Mouse (Mus musculus): ENCODE results near the gene Lrrc46. TPM values are rescaled to one million over a fixed set of nuclear protein-coding genes. Genes with fewer than 3 reads are reported as not detected.

The Lrrc46 gene
- total RNA-seq, 2 experiments from 2014 or later: not detected

GRCm38 (mm10) chr11:97018583-97019344, 22.4 kb downstream of the Lrrc46 start:
- ATAC-seq (replicated peaks; ENCODE audit: low FRiP score, low TSS enrichment, poor library complexity, severe bottlenecking): no peak

GRCm38 (mm10) chr11:97017696-97018582, 23.3 kb downstream of the Lrrc46 start:
- ATAC-seq (replicated peaks; ENCODE audit: low FRiP score, low TSS enrichment, poor library complexity, severe bottlenecking): no peak

GRCm38 (mm10) chr11:97013121-97013670, 28.0 kb downstream of the Lrrc46 start, which contains the start of gene Sp6:
TSS of gene Sp6 (plus strand) at chr11:97013394.
- ATAC-seq (replicated peaks; ENCODE audit: low FRiP score, low TSS enrichment, poor library complexity, severe bottlenecking): no peak

- no peak for ATAC-seq (replicated peaks; ENCODE audit: low FRiP score, low TSS enrichment, poor library complexity, severe bottlenecking)
Measured at GRCm38 (mm10) chr11:97009198-97009790, 31.9 kb downstream of the Lrrc46 start.

GRCm38 (mm10) chr11:97007093-97007794, 34.0 kb downstream of the Lrrc46 start:
- ATAC-seq (replicated peaks; ENCODE audit: low FRiP score, low TSS enrichment, poor library complexity, severe bottlenecking): peak; percentile 43; the same call in 1 of the 2 replicates

GRCm38 (mm10) chr11:97003170-97003569, 38.0 kb downstream of the Lrrc46 start:
- no peak for ATAC-seq (replicated peaks; ENCODE audit: low FRiP score, low TSS enrichment, poor library complexity, severe bottlenecking)

GRCm38 (mm10) chr11:96997380-96997956, 43.7 kb downstream of the Lrrc46 start:
- ATAC-seq (replicated peaks; ENCODE audit: low FRiP score, low TSS enrichment, poor library complexity, severe bottlenecking): no peak

GRCm38 (mm10) chr11:96996773-96997379, 44.3 kb downstream of the Lrrc46 start:
- ATAC-seq (replicated peaks; ENCODE audit: low FRiP score, low TSS enrichment, poor library complexity, severe bottlenecking): no peak

- no peak for ATAC-seq (replicated peaks; ENCODE audit: low FRiP score, low TSS enrichment, poor library complexity, severe bottlenecking)
Measured at GRCm38 (mm10) chr11:96995836-96996772, 45.1 kb downstream of the Lrrc46 start.

- ATAC-seq (replicated peaks; ENCODE audit: low FRiP score, low TSS enrichment, poor library complexity, severe bottlenecking): no peak
Measured at GRCm38 (mm10) chr11:96995031-96995430, 46.2 kb downstream of the Lrrc46 start.

- peak; percentile 66 for ATAC-seq (replicated peaks; ENCODE audit: low FRiP score, low TSS enrichment, poor library complexity, severe bottlenecking)
Measured at GRCm38 (mm10) chr11:96992722-96993311, 48.4 kb downstream of the Lrrc46 start.

- no peak for ATAC-seq (replicated peaks; ENCODE audit: low FRiP score, low TSS enrichment, poor library complexity, severe bottlenecking)
Measured at GRCm38 (mm10) chr11:96991501-96991900, 49.7 kb downstream of the Lrrc46 start.

GRCm38 (mm10) chr11:96987873-96988655, 53.1 kb downstream of the Lrrc46 start:
- ATAC-seq (replicated peaks; ENCODE audit: low FRiP score, low TSS enrichment, poor library complexity, severe bottlenecking): 0 out of 2 replicates have a peak, but pooled peaks have one; percentile 20

GRCm38 (mm10) chr11:96986463-96986862, 54.7 kb downstream of the Lrrc46 start:
- ATAC-seq (replicated peaks; ENCODE audit: low FRiP score, low TSS enrichment, poor library complexity, severe bottlenecking): no peak

- ATAC-seq (replicated peaks; ENCODE audit: low FRiP score, low TSS enrichment, poor library complexity, severe bottlenecking): no peak
Measured at GRCm38 (mm10) chr11:96984903-96985302, 56.3 kb downstream of the Lrrc46 start.

Measured in megakaryocyte-erythroid progenitor cell, adult 5-6 weeks (primary cell).